Mouse (Mus musculus) gastrocnemius, postnatal 14 days (tissue): Measurements from ENCODE around the gene Rinl. TPM values are rescaled to one million over a fixed set of nuclear protein-coding genes. Genes with fewer than 3 reads are reported as not detected.
A peak's percentile ranks its signal among the peaks of the same experiment; 100 is the strongest.

ENCODE experiments used
- DNase-seq: peaks from one replicate; pipeline ENCODE4 v3.0.0; 2021; ENCODE audit warnings: mixed read lengths
- intact Hi-C: fragments of 180-260 bp; cut with DNase I; formaldehyde crosslinking; loops from one replicate; pipeline ENCODE4 v1.15.1; 2025; ENCODE audit warnings: low total_unique reads
- total RNA-seq, 2 experiments: library from RNA; stranded (reverse); gene quantifications; 2 replicates each; pipeline ENCODE4 v1.2.3; 2021

The Rinl gene
- total RNA-seq, 2 experiments from 2014 or later: 0.80 to 1.3 TPM

DNA sequence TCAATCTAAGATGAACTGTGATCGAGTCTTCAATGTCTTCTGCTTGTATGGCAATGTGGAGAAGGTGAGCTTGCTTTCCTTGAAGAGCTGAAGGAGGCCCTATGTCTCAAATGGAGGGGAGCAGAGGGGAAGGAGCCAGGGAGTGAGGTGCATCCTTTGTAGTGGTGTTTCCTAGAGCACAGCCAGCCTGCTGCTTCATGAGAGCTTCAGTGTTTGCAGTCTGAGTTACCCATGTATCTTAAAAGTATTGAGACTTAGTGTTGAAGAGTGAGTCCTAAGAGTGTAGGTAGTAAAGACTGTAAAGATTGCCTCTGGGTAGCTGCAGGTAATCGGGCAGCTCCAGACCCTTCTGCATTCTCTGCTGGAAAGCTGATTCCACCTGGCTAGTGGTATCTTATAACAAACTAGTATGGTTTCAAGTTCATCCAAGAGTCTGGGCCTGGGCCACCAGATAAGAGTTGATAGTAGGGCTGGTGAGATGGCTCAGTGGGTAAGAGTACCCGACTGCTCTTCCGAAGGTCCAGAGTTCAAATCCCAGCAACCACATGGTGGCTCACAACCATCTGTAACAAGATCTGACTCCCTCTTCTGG lies 30.2 kb downstream of the Rinl start:
- intact Hi-C loops: no loop called here

DNA sequence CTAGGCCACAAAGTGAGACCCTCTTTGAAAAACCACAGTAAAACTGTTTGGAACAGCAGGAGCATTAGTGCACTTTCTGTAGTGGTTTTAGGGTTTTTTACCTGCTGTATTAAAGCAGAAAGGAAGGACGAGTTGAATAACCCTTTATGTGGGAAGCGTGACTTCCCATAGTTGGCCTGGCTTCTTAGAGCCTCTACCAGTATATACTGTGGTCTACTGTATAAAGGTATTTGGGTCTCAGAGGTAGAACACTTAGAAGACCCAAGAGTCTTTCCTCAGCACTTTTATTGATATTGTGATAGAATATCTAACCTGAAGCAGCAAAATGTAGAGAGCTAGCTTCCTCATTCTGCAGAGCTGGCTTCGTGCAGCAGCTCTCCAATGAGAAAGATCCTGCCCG lies 30.8 kb downstream of the Rinl start:
- no peak for DNase-seq
- intact Hi-C loops: no loop called here

More for the DNA sequence above, 30.2 kb downstream of the Rinl start:
- DNase-seq: no peak

DNA sequence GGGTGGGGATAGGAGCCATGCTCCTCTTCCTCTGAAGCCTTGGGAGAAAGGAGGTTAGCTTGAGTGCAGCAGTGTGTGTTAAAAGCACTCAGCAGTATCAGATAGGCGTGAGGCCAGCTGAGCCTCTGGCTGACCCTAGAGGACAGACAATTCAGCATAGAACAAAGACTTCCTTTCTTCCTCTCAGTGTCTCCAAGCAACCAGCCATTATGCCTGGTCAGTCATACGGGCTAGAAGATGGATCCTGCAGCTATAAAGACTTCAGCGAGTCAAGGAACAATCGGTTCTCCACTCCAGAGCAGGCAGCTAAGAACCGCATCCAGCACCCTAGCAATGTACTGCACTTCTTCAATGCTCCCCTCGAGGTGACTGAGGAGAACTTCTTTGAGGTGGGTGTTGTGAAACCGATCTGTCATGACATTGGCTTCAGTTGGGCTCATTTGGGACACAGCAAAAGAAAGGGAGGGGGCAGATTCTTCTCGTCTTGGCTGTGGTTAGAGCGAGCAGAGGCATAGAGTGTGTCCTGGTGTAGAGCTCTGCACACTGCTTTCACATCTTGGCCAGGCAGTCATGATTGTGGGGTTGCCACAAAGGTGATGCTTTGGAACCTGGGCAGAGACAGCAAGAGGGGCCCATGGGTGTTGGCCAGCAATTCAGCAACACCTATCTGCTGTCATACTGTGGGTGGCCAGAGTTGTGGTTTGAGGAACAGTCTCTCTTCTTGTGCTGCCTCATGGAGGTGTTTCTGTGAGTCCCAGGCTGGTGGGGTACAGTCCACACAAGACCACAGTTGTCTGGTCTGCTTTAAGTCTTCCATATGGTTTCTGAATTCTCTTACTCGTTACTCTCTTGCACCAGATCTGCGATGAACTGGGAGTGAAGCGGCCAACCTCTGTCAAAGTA lies 31.8 kb downstream of the Rinl start:
- intact Hi-C loops: no loop called here
- peak; percentile 32 for DNase-seq

DNA sequence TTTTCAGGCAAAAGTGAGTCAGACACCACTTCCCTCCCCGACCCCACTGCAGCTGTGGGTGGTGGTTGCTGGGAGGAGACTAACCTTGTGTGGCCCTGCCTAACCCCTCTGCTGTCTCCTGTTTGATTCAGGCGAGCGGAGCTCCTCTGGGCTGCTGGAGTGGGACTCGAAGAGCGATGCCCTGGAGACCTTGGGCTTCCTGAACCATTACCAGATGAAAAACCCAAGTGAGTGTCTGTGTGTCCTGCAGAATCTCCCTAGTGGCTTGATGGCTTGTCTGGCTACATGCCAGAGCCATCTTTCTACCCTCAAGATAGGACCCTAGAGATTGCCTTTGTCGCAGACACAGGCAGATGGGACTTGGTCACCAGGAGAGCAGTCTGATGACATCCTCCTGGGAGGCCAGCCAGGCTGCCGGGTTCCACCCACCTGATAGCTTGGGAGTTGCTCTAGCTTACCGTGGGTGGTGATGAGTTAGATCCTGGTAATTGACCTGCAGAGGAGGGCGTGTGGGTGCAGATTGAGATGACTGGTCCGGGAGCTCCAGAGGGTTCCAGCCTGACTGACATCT lies 32.6 kb downstream of the Rinl start:
- intact Hi-C loops: no loop called here
- peak; percentile 62 for DNase-seq

DNA sequence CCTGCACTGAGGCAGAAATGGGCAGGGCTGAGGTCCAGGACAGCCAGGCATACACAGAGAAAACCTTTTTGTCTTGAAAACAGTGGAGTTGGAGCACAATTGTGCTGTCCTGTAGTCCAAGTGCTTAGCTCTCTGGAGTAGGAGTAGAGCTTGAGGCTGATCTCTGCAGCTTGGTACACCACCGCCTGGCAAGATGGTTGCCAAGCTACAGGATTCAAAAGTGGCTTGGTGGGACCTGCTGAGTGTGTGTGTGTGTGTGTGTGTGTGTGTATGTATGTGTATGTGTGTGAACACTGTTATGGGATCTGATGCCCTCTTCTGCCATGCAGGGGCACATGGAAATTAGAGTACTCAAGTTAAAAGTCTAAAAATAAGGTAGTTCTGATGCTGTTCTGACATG lies 33.8 kb downstream of the Rinl start:
- intact Hi-C loops: no loop called here
- DNase-seq: no peak

DNA sequence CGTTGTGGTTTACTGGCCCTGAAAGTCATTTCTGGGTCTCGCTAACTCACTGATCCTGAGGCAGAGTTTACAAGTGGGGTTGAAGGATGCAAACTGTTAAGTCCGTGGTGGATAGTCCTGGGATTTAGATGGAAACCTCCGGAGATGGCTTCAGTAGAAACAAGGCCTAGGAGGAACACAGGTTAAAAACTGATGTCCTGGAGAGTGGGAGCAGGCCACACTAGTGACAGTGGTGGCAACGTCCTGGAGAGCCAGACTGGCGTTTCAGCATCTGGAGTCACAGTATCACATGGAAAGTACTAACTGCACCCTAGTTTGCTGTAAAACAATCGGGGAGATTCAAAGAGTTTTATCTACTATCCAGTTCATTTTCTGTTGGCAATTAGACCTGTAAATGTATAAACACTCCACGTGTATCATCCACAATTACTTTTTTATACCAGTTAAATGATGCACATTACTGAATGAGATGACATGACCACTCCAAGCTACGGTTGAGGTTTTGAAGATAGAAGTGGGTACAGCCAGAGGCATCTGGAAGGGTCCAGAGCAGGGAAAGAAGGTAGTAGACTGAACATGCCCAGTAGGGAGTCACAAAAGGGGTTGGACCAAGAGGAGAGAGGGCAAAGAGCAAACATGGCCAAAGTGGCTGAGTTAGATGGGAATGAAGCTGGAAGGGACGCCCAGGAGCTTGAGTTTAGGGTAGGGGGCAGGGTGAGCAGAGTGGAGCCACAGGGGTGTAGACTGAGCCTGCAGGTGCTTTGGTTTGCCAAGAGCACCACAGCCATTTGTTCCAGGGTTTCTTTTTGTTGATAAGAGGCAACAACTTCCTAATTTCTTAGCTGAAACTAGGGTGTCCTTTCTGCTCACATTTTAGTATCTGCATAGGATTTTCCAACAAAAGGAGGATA lies 34.5 kb downstream of the Rinl start:
- intact Hi-C loops: no loop called here
- DNase-seq: no peak

DNA sequence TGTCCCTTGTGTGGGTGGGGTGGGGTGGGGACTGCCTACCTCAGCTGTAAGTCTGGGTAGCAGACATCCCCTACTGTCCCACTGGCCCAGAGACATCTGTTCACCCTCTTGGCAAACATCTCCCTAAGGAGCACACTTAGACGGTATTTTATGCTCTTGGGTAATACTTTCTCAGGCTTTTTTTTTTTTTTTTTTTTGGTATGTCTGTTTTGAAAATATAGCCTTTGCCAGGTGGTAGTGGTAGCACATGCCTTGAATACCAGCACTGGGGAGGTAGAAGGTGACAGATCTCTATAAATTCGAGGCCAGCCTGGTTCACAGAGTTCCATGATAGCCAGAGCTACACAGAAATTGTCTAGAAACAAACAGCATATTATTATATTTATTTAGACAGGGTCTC lies 35.2 kb downstream of the Rinl start:
- intact Hi-C loops: no loop called here
- DNase-seq: no peak

DNA sequence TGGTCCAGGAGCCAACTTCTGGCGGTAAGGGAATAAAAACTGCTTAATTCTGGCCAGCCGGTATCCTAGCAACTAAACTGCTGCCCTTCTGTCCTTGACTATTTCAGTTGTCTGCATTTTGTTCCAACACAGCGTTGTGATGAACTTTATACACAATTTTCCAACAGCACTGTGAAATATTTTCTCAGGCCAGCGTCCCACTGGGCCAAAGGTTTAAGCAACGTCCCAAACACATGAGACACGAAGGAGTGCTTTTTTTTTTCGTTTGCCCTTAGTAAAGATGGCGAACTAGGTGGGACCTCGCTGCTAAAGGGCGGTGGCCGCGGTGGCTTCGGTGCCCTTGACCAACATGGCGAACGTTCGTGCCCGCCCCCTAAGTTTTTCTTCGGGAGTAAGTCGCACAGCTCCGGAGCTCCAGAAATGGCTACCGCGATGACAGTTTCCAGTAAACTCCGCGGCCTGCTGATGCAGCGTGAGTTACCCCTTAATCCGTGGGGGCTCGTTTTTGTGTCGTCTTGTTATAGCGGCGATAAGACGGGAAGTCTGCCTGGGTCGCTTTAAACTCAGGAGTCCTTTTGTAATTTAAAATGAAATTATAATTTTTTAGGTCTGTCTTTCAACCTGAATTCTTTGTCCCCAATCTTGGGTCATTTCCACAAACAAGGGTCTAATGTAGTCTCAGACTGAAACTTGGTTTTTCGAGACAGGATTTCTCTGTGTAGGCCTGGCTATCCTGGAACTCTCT lies 36.3 kb downstream of the Rinl start, which contains the start of gene Ech1:
Gene Ech1, plus strand, starts transcription at position 277 of the 745 bp plus-strand sequence.
- intact Hi-C loops: loop anchor here (5.0 kb wide), 1 partner anchor 37 kb away; the partner anchor contains the start of gene Lgals7
- DNase-seq: peak; percentile 93

DNA sequence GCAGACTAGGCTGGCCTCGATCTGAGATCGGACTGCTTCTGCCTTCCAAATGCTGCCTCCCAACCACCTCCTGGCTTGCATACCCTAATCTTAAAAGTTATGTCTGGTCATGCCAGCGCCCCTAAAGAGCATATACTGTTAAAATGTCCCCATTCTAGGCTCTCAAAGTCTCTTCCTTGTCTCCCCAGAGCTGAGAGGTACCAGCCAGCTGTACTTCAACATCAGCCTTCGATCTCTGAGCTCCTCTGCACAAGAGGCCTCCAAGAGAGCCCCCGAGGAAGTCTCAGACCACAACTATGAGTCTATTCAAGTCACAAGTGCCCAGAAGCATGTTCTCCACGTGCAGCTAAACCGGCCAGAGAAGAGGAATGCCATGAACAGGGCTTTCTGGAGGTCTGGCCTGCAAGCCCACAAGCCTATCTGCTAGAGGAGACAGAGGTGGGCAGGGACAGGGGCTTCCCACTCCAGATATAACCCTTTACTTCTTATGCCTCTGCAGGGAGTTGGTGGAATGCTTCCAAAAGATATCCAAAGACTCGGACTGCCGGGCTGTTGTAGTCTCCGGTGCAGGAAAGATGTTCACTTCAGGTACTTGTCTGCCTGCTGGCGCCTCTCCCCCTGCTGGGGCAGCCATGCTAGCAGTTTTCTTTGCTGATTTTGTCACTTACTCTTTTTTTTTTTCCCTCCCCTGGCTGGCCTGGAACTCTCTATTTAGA lies 37.1 kb downstream of the Rinl start:
- intact Hi-C loops: loop anchor here (5.0 kb wide), 1 partner anchor 36 kb away; the partner anchor contains the start of gene Lgals7

DNA sequence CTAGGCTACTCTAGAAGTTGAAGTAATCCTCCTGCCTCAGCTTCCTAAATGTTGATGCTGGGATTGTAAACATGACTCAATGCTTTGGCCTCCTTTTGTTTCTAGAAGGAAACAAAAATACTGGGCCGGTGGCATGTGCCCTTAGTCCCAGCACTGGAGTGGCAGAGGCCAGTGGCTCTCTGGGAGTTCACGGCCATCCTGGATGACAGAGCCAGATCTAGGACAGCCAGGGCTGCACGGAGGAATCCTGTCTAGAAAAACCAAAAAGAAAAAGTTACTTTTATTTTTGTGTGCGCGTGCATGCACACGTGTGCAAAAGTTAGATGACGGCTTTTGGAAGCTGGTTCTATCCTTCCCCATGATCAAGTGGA lies 37.6 kb downstream of the Rinl start:
- DNase-seq: no peak
- intact Hi-C loops: loop anchor here (5.0 kb wide), 1 partner anchor 36 kb away; the partner anchor contains the start of gene Lgals7

More for the DNA sequence above, 37.1 kb downstream of the Rinl start:
- DNase-seq: no peak

DNA sequence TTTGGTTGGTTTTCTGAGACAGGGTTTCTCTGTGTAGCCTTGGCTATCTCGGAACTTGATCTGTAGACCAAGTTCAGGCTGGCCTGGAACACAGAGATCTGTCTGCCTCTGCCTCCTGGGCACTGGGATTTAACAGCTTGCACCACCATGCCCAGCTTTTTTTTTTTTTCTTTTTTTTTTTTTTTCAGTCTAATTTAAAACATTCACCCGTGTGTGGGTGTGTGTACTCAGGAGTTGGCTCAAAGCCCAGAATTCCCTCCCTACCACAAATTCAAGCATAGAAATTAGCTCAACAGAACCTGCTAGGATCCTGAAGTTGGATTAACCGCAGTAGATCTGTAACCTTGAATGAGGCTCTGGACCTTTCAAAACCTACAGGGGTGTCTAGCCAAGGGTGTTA lies 38.6 kb downstream of the Rinl start:
- intact Hi-C loops: loop anchor here (5.0 kb wide), 1 partner anchor 35 kb away; the partner anchor contains the start of gene Lgals7
- no peak for DNase-seq

DNA sequence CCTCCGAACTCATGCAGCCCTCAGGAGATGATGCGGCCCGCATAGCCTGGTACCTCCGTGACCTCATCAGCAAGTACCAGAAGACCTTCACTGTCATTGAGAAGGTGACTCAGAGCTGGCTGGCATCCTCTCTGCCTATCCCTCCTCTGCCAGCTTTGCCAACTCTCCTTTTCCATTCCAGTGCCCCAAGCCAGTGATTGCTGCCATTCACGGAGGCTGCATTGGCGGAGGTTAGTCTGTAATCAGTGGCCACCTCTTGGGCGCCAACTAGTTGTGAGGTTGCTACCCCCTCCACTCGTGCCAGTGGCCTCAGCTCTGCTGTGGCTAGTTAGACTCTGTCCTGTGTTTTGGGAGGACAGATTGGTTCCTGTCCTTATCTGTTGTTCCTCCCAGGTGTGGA lies 41.1 kb downstream of the Rinl start:
- intact Hi-C loops: loop anchor here (5.0 kb wide), 1 partner anchor 32 kb away; the partner anchor contains the start of gene Lgals7
- DNase-seq: peak; percentile 4

DNA sequence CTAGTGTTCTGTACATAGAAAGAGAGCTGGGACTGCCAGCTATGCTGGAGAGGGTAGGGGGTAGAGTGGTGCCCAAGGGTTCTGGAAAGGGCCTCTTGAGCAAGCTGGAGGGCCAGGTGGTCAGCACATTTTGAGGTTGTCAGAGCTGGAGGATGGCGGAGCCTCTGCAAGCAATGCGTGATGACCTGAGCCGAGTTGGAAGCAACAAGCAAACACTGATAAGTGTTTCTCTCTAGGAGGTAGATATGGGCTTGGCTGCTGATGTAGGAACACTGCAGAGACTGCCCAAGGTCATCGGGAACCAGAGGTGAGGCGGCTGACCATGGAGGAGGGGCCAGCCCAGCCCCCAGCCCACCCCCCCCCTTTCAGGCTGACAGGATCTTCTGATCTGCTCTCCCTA lies 42.2 kb downstream of the Rinl start:
- intact Hi-C loops: no loop called here
- DNase-seq: no peak

DNA sequence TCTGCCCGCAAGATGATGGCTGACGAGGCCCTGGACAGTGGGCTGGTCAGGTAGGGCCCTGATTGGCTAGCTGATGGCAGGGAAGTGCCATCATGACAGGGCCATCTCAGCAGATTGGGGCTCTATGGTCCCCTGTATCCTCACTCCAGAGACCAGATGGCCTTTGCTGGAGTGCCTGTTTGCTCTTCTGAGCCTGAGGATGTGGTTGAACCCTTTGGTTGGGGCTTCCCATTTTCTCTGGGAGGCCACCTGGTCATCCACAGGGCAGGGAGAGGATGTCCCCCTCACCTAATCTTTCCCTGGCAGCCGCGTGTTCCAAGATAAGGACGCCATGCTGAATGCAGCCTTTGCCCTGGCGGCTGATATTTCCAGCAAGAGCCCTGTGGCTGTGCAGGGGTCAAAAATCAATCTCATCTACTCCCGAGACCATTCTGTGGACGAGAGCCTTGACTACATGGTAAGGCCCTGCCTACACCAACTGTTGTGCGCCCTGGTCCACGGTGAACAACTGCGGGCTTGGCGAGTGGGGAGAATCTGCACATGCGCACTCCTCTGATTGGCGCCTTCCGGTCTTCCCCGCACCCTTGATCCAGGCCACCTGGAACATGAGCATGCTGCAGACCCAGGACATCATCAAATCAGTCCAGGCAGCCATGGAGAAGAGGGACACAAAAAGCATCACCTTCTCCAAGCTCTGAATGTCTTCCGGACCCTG lies 42.8 kb downstream of the Rinl start:
- no peak for DNase-seq
- intact Hi-C loops: no loop called here

DNA sequence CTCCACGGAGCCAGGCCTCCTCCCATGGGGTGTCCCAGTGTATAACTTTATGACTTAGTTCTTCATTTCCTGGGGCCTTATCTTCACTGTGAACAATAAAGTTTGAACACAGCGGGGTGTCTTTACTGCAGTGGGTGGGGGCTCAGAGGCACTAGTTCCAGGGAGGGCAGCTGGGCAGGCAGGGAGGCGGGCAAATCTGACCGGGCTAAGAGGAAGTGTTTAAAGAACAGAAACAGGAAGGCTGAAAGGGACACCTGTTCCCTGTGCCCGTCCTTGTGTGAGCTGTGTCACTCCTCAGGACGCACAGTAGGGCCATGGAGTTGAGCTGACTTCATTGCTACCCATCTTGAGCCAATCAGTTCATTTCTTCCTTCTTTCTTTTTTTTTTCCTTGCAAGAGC lies 43.4 kb downstream of the Rinl start:
- intact Hi-C loops: no loop called here

DNA sequence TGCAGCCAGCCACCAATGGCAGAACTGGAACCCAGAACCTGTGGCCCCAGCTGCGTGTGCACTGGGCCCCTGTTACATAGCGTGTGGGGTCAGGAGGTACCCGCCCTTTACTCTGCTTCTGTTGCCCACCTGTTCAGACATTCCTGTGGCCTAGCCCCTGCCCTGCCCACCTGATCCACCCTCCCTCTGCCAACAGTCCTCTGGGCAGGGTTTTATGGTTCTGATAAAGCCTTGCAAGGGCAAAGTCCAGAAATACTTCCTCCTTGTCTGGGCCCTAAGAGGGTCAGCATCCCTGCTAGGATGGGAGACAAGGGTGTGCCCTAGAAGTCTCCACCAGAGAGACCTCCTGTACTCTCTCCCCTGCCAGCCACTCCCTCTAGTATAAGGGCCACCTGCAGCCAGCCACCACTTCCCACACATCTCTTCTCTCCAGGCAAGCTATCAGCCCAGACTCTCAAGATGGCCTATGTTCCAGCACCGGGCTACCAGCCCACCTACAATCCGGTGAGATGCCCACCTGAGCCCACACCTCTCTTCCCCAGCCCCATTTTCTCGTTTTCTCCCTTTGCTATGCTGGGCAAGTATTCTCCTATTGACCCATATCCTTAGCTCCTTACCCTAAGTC lies 45.1 kb downstream of the Rinl start, which contains the start of gene Lgals4:
Gene Lgals4, plus strand, starts transcription at position 132 of the 625 bp plus-strand sequence.
- DNase-seq: no peak
- intact Hi-C loops: no loop called here

More for the DNA sequence above, 43.4 kb downstream of the Rinl start:
- no peak for DNase-seq

DNA sequence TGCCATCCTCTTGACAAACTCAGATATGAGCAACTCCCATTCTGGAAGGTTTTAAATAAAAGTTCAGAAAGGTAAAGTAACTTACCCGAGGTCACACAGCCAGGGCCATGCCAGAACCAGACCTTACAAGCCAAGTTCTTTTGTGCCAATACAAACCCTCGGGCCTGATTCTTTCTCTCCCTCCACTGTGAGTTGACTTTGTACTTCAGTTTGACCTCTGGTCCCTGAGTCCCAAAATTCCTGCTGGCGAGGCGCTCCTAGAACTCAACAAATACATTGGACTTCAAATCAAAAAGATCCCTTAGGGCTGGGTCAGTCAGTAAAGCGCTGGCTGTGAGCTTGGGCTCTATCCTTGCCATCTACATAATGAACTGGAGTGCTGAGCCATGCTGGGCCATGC lies 48.2 kb downstream of the Rinl start:
- intact Hi-C loops: no loop called here
- no peak for DNase-seq
